10 mouse cellular contexts compared by ENCODE assay signal in genomic region chr5:92809416-92809750, GRCm38 (mm10).
DNase-seq lines count a peak whose midpoint lies in the region; ATAC-seq and TF ChIP-seq lines count a peak whose summit lies in the region.
"Had no signal": no experiment of that assay in that cellular context is flagged by ENCODE, and none has a peak within 500 bp of the region (broad histone marks: within the 10 kb centered on the region; RNA-seq: fewer than 3 reads in every experiment).

No protein-coding gene starts in this region.

- DNase-seq in heart, postnatal 25 days (ENCODE audit: low spot score): no peak
- DNase-seq in ovary, postnatal 36 days (ENCODE audit: low spot score): no peak
- no peak for DNase-seq in adipocyte (ENCODE audit: low spot score)
- no peak for DNase-seq in layer of hippocampus, adult 9-11 months

- no peak for TF ChIP-seq POLR2A in ES-Bruce4 (IDR thresholded peaks at IDR 0.05; ENCODE audit: insufficient read depth, low read length)

- intact Hi-C loops in heart, postnatal 25 days (cut with DNase I): loop anchor here (2.0 kb wide), 1 partner anchor 65 kb away; no protein-coding TSS in a partner anchor

- TF ChIP-seq CTCF in ES-Bruce4 (IDR thresholded peaks at IDR 0.05; ENCODE audit: low read depth, low read length): no peak

- peak overlapping the region; percentile 71 for H3K4me2 ChIP-seq in heart, embryonic 11.5 days
- H3K4me2 ChIP-seq in hindbrain, embryonic 12.5 days (replicated peaks): peak overlapping the region; percentile 52
- peak overlapping the region; percentile 55 for H3K4me2 ChIP-seq in liver, embryonic 16.5 days (ENCODE audit: low read depth, low read length)

- H3K9me3 ChIP-seq in heart, embryonic 11.5 days (replicated peaks; ENCODE audit: control insufficient read depth, low read length): no peaks in the 10 kb centered on the region
- no peaks in the 10 kb centered on the region for H3K9me3 ChIP-seq in ES-Bruce4 (replicated peaks; ENCODE audit: control insufficient read depth, insufficient read depth, low read length, poor library complexity, severe bottlenecking)
- no peaks in the 10 kb centered on the region for H3K9me3 ChIP-seq in hindbrain, embryonic 12.5 days (replicated peaks)
- no peaks in the 10 kb centered on the region for H3K9me3 ChIP-seq in liver, embryonic 16.5 days (replicated peaks; ENCODE audit: control insufficient read depth, low read length)

- 14% methylated on average over 13 of the region's 13 CpGs for WGBS in heart, embryonic 11.5 days (ENCODE audit: insufficient replicate concordance)
- WGBS in hindbrain, embryonic 12.5 days: 17% methylated on average over 13 of the region's 13 CpGs
- 29% methylated on average over 13 of the region's 13 CpGs for WGBS in liver, embryonic 16.5 days (ENCODE audit: insufficient replicate concordance)

- no peaks in the 10 kb centered on the region for H3K36me3 ChIP-seq in heart, embryonic 11.5 days (ENCODE audit: control insufficient read depth, insufficient read depth, low read length)
- H3K36me3 ChIP-seq in ES-Bruce4 (ENCODE audit: control insufficient read depth, insufficient read depth, low read length, poor library complexity, severe bottlenecking): no peaks in the 10 kb centered on the region
- no peaks in the 10 kb centered on the region for H3K36me3 ChIP-seq in hindbrain, embryonic 12.5 days
- H3K36me3 ChIP-seq in liver, embryonic 16.5 days (ENCODE audit: control insufficient read depth, insufficient read depth): no peaks in the 10 kb centered on the region

- no peaks in the 10 kb centered on the region for H3K27me3 ChIP-seq in heart, embryonic 11.5 days (ENCODE audit: control insufficient read depth, insufficient read depth, low read length)
- no peaks in the 10 kb centered on the region for H3K27me3 ChIP-seq in ES-Bruce4 (ENCODE audit: control insufficient read depth, insufficient read depth, low read length, poor library complexity, severe bottlenecking)
- peaks cover 3% of the 10 kb centered on the region for H3K27me3 ChIP-seq in hindbrain, embryonic 12.5 days
- peaks cover 11% of the 10 kb centered on the region for H3K27me3 ChIP-seq in liver, embryonic 16.5 days (ENCODE audit: control insufficient read depth, insufficient read depth, low read depth, low read length)

- peaks cover 30% of the 10 kb centered on the region for H3K4me1 ChIP-seq in heart, embryonic 11.5 days (ENCODE audit: control insufficient read depth, insufficient read depth, low read length)
- peaks cover 4% of the 10 kb centered on the region for H3K4me1 ChIP-seq in ES-Bruce4 (ENCODE audit: control insufficient read depth, insufficient read depth, low read length)
- H3K4me1 ChIP-seq in hindbrain, embryonic 12.5 days: peaks cover 42% of the 10 kb centered on the region
- no peaks in the 10 kb centered on the region for H3K4me1 ChIP-seq in liver, embryonic 16.5 days (ENCODE audit: control insufficient read depth, low read depth, low read length)

- H3K9ac ChIP-seq in heart, embryonic 11.5 days (ENCODE audit: low read depth, low read length): peak overlapping the region; percentile 17; the same call in 1 of the 2 replicates
- H3K9ac ChIP-seq in ES-Bruce4 (ENCODE audit: low read depth, poor library complexity, severe bottlenecking): 0 out of 2 replicates have a peak overlapping the region, but pooled peaks have one; percentile 4
- peak overlapping the region; percentile 49 for H3K9ac ChIP-seq in hindbrain, embryonic 12.5 days
- no peak overlapping the region for H3K9ac ChIP-seq in liver, embryonic 16.5 days (ENCODE audit: low read depth, low read length)

- H3K27ac ChIP-seq in heart, embryonic 11.5 days (ENCODE audit: low read depth, low read length): peak overlapping the region; percentile 77
- H3K27ac ChIP-seq in ES-Bruce4 (ENCODE audit: insufficient read depth, low read length): peak overlapping the region; percentile 33
- peak overlapping the region; percentile 46 for H3K27ac ChIP-seq in hindbrain, embryonic 12.5 days
- H3K27ac ChIP-seq in liver, embryonic 16.5 days (ENCODE audit: low read length): no peak overlapping the region
- H3K27ac ChIP-seq: macrophage had no signal

- TF ChIP-seq EP300 in ES-Bruce4 (IDR thresholded peaks at IDR 0.05; ENCODE audit: insufficient read depth, low read depth, low read length): no peak; the same call in 1 of the 2 replicates

- ATAC-seq in heart, embryonic 11.5 days (replicated peaks; ENCODE audit: insufficient number of reproducible peaks, low FRiP score, low TSS enrichment): no peak
- ATAC-seq in hindbrain, embryonic 12.5 days (ENCODE audit: low FRiP score): 0 out of 2 replicates have a peak, but pooled peaks have one; percentile 7
- ATAC-seq in liver, embryonic 16.5 days (ENCODE audit: low read depth): no peak
- ATAC-seq: activated CD4-positive, CD25-positive, alpha-beta regulatory T cell, adult 4 months had no signal

- peak overlapping the region; percentile 41 for H3K4me3 ChIP-seq in heart, embryonic 11.5 days (ENCODE audit: low read depth, low read length)
- H3K4me3 ChIP-seq in ES-Bruce4 (ENCODE audit: low read depth, low read length): peak overlapping the region; percentile 68
- H3K4me3 ChIP-seq in hindbrain, embryonic 12.5 days: peak overlapping the region; percentile 31
- peak overlapping the region; percentile 24 for H3K4me3 ChIP-seq in liver, embryonic 16.5 days (ENCODE audit: low read depth, low read length)
